Mouse (Mus musculus) bone marrow, adult 2 months (tissue): Measurements from ENCODE around the gene Lcat. TPM values are rescaled to one million over a fixed set of nuclear protein-coding genes. Genes with fewer than 3 reads are reported as not detected.

Experiments used
- H3K27ac ChIP-seq: fragments of 200-500 bp; 2 replicates; pipeline ENCODE4 v1.5.1; 2012; ENCODE audit warnings: low read depth, mild to moderate bottlenecking, control low read depth, inconsistent platforms, low read length; ENCODE audit not compliant: control insufficient read depth, poor library complexity, insufficient read depth
- H3K4me1 ChIP-seq: fragments of 200-500 bp; 2 replicates; pipeline ENCODE4 v1.6.1; 2011; ENCODE audit warnings: low read length; ENCODE audit not compliant: control insufficient read depth, insufficient read depth
- H3K4me3 ChIP-seq: fragments of 200-500 bp; replicated peaks from 2 replicates; pipeline ENCODE3; 2011; ENCODE audit warnings: mild to moderate bottlenecking, low read depth, low read length, control low read depth; ENCODE audit not compliant: control insufficient read depth
- CTCF ChIP-seq: fragments of 200-500 bp; IDR thresholded peaks from 2 replicates; pipeline ENCODE4 v1.5.1; 2011; ENCODE audit warnings: low read length, control low read depth; ENCODE audit not compliant: control insufficient read depth, insufficient read depth
- POLR2A ChIP-seq: fragments of 200-500 bp; IDR thresholded peaks from 2 replicates; pipeline ENCODE4 v1.6.1; 2011; ENCODE audit warnings: low read depth, mild to moderate bottlenecking, control low read depth, low read length, borderline replicate concordance; ENCODE audit not compliant: control insufficient read depth
- WGBS: fragments of 180-500 bp; shearing (Covaris S2); methylation state at CpG from one replicate; pipeline ENCODE4 v1.1.7; 2018; 5-methylcytosine and 5-hydroxymethylcytosine counted together
- polyA plus RNA-seq: library from polyadenylated mRNA; stranded (reverse); fragments of >200 nt; gene quantifications from 2 replicates; pipeline ENCODE4 v1.2.4, GENCODE M21; 2011; ENCODE audit warnings: low replicate concordance; ENCODE audit not compliant: missing spikeins, insufficient read depth, insufficient read length

Gene Lcat
- polyA plus RNA-seq, 1 experiment, result 15.5 TPM

DNA sequence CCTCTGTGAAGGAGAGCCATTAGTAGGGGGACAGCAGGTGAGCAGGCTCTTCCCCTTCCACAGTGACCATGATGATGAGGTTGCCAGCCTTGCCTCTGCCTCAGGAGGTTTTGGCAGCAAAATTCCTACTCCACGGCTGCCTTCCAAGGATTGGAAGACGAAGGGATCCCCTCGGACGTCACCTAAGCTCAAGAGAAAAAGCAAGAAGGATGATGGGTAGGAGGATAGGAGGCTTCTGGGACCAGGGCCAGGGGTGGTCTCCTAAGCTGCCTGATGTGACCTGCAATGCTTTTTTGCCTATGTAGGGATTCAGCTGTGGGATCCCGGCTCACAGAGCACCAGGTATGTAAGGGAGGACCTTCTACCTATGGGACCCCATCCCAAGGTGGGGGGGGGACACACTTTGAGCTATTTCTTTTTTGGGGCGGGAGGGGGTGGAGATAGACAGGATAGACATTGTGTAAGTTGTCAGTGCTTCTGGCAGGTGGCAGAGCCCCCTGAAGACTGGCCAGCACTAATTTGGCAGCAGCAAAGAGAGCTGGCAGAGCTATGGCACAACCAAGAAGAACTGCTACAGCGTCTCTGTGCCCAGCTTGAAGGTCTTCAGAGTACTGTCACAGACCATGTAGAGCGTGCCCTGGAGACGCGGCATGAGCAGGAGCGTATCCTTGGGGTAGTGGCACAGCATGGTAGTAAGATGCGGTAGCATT is 53.3 kb downstream of the Lcat start:
- Histone ChIP-seq H3K4me3 (no peak overlapping the region), H3K27ac (no peak overlapping the region), H3K4me1 (no peaks in the 10 kb centered on the region)
- WGBS, result 90% methylated on average over 12 of the region's 12 CpGs
- no peak for TF ChIP-seq CTCF
- no peak for TF ChIP-seq POLR2A

Other genes starting within 250 kb of the Lcat start
- gene Acd, start 242.3 kb downstream of the Lcat start, polyA plus RNA-seq, result 26.8 and 33.4 TPM in 2 replicates
- 5.3 and 6.4 TPM in 2 replicates for gene Pard6a, start 242.2 kb downstream of the Lcat start, polyA plus RNA-seq
- not detected in 2 replicates for gene 4933405L10Rik, start 235.7 kb downstream of the Lcat start, polyA plus RNA-seq
- 11.5 and 18.9 TPM in 2 replicates for gene Enkd1, start 235.2 kb downstream of the Lcat start, polyA plus RNA-seq
- 1.2 and 2.0 TPM in 2 replicates for gene Gfod2, start 184.7 kb downstream of the Lcat start, polyA plus RNA-seq
- gene Ranbp10, start 116.0 kb downstream of the Lcat start, polyA plus RNA-seq, result 90.8 and 98.0 TPM in 2 replicates
- gene Tsnaxip1, start 115.7 kb downstream of the Lcat start, polyA plus RNA-seq, result 3.6 TPM in 1 of 2 replicates, not detected in the other
- gene Cenpt, start 90.1 kb downstream of the Lcat start, polyA plus RNA-seq, result 30.3 and 73.2 TPM in 2 replicates
- 9.8 and 12.6 TPM in 2 replicates for gene Thap11, start 88.2 kb downstream of the Lcat start, polyA plus RNA-seq
- gene Nutf2, start 82.8 kb downstream of the Lcat start, polyA plus RNA-seq, result 35.2 and 54.8 TPM in 2 replicates
- gene Edc4, start 62.5 kb downstream of the Lcat start, polyA plus RNA-seq, result 18.9 and 44.1 TPM in 2 replicates
- 2.5 TPM in 1 of 2 replicates, not detected in the other for gene Nrn1l, start 49.8 kb downstream of the Lcat start, polyA plus RNA-seq
- gene Pskh1, start 42.9 kb downstream of the Lcat start, polyA plus RNA-seq, result 2.9 and 6.0 TPM in 2 replicates
- gene Ctrl, start 9.5 kb downstream of the Lcat start, polyA plus RNA-seq, result not detected in 2 replicates
- gene Psmb10, start 4.9 kb downstream of the Lcat start, polyA plus RNA-seq, result 88.5 and 149 TPM in 2 replicates
- 15.9 and 21.3 TPM in 2 replicates for gene Slc12a4, start 22.7 kb upstream of the Lcat start, polyA plus RNA-seq
- gene Dpep3, start 36.0 kb upstream of the Lcat start, polyA plus RNA-seq, result not detected in 2 replicates
- gene Dus2, start 48.0 kb upstream of the Lcat start, polyA plus RNA-seq, result 13.5 and 17.1 TPM in 2 replicates
- gene Dpep2nb, start 62.6 kb upstream of the Lcat start, polyA plus RNA-seq, result not detected in 2 replicates
- gene Ddx28, start 68.5 kb upstream of the Lcat start, polyA plus RNA-seq, result 4.0 and 6.0 TPM in 2 replicates
- gene Nfatc3, start 115.5 kb upstream of the Lcat start, polyA plus RNA-seq, result 8.5 and 17.8 TPM in 2 replicates
- not detected in 2 replicates for gene Esrp2, start 193.6 kb upstream of the Lcat start, polyA plus RNA-seq
- gene Pla2g15, start 207.0 kb upstream of the Lcat start, polyA plus RNA-seq, result 8.4 and 20.8 TPM in 2 replicates
- gene Slc7a6, start 225.5 kb upstream of the Lcat start, polyA plus RNA-seq, result 3.7 and 8.3 TPM in 2 replicates